Mouse (Mus musculus): ENCODE data around the gene Col6a6.

Gene Col6a6

DNA sequence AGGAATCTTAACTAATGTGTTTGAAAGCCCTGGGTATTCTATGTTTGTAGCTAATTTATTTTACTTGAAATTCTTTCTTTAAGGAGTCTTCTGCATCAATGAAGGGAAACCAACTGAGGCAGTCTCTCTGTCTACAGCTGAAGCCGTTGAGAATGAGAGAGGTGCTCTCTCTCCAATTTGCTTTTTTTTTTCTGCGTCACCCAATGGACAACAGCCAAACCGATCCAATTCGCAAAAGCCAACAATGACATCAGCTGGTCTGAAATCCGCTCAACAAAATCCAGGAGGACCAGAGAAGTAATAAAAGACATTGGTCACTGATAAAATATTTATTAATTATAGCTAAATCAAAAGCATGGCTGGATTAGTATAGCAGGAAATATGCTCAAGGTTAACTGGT lies 26.5 kb downstream of the Col6a6 start:
- no peak for DNase-seq (ENCODE audit: low read depth, low spot score)

DNA sequence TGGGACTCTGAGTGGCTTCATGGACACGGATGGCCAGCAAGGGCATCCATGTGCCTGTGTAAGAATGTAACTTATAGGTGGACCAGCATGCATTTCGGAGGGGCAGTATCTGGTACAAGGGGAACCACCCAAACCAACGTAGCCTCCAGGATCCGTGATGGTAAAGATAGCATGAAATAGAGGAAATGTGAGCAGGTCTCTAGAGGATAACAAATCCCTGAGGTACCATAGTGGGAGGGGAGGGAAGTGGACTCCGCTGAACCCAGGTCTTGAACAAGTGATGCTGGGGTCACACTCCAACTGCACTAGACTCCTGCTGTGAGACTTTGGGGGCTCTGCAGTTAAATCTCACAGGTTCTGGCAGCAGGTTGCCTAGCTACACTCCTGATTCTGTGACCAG lies 27.7 kb downstream of the Col6a6 start:
- no peak for DNase-seq (ENCODE audit: low read depth, low spot score)

- DNase-seq (ENCODE audit: low read depth, low spot score) = peak; percentile 14
Observed at GRCm38 (mm10) chr9:105796137-105796536, 31.8 kb downstream of the Col6a6 start.

DNA sequence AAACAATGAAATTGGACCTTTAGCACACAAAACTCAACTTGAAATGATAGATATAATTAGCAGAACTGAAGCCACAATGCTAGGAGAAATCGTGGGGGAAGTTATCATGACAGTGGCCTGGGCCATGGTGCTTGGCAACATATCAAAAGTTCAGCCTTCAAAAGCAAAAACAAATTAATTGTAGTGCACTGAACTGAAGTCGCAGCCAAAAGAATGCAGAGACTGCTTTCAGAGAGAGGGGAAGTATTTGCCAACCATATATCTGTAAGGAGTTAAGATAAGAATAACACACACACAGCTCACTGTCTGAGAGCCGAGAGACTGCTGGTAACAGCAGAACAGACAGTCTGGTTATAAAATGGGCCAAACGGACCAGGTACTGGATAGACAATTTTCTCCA lies 33.0 kb downstream of the Col6a6 start:
- no peak for DNase-seq (ENCODE audit: low read depth, low spot score)

GRCm38 (mm10) chr9:105791810-105792209 lies 36.1 kb downstream of the Col6a6 start:
- no peak for DNase-seq (ENCODE audit: low read depth, low spot score)

DNA sequence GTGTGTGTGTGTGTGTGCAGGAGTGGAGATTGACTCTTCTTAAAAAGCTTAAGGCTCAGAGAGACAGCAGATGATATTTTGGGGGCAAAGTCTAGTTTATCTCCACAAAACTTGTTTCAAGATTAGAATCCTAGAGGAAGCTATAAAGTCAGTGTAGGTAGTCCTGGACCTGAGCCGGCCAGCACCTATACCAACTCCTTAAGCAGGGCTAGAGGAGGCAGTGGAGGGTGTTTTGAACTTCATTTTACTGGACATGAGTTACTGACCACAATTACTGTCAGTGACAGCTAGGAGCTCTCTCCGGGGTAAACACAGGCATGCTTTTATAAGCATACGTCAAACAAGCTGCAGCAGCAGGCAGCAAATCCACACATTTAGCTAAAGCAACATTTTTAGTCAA lies 39.8 kb downstream of the Col6a6 start:
- no peak for DNase-seq (ENCODE audit: low read depth, low spot score)

DNA sequence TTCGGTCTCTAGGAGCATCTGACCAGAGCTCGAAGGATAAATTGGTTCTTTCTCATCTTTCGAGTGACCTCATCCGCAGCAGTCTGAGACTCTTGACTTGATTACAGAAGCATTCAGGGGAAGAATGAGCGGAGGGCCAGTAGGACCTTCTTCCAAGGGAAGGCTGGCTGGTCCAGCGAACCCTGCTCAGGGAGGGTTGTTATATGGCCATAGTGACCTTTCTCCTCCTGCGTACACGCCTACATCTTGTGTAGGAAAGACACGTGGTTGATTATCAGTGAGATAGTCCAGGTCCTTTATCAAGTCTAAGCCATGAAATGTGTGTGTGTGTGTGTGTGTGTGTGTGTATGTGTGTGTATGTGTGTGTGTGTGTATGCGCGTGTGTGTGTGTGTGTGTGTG lies 40.2 kb downstream of the Col6a6 start:
- no peak for DNase-seq (ENCODE audit: low read depth, low spot score)

DNA sequence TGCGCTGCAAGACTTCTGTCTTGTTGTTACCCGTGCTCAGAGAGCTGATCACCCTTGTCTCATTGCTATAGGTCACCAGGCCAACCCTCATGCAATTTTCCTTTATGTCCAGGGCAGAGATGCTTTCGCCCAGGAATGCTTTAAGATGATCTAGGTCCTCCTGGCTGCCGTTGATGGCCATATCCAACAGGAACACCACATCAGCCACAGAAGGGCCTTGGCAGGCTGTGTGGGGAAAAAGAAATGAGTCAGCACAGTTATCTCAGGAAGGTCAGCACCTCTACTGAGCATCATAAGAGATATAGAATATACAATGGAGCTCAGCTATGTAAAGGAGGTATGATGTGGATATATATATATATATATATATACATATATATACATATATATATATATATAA lies 43.9 kb downstream of the Col6a6 start:
- DNase-seq (ENCODE audit: low read depth, low spot score) = no peak

GRCm38 (mm10) chr9:105780696-105781095 lies 47.3 kb downstream of the Col6a6 start:
- no peak for DNase-seq (ENCODE audit: low read depth, low spot score)

DNA sequence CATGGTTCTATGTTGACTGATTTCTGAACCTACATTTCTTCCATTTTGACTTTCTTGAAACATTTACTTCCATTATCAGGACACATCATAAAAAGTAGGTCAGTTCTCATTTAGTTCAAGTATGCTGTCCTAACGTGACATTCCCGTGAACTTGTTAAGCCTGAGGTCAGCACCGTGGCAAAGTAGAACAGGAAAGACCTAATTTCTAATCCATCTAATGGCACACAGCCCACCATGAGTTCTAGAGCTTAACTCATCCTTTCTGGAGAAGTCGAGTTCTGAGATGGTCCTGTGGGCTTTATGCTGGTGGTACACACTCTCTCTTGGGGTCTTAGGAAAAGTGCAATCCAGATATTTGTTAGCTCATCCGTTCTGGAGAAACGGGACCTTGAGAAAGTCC lies 49.2 kb downstream of the Col6a6 start:
- no peak for DNase-seq (ENCODE audit: low read depth, low spot score)

DNA sequence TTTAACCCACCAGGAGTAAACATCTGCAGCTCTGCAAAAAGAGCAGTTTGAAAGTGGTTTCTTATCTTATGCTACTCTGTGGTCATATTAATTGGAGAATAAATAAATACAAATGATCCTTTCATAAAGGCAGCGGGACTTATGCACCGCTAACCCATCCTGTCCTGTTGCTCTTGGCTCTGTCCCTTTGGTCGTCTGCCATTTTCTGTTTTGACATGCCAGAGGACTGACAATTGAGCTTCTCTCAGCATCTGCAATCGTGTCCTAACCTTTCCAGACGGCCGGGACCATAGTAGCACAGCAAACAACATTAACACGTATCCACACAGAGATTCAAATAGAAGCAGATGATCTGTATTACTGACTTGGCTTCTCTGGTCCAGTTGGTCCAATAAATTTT lies 53.1 kb downstream of the Col6a6 start:
- no peak for DNase-seq (ENCODE audit: low read depth, low spot score)

DNA sequence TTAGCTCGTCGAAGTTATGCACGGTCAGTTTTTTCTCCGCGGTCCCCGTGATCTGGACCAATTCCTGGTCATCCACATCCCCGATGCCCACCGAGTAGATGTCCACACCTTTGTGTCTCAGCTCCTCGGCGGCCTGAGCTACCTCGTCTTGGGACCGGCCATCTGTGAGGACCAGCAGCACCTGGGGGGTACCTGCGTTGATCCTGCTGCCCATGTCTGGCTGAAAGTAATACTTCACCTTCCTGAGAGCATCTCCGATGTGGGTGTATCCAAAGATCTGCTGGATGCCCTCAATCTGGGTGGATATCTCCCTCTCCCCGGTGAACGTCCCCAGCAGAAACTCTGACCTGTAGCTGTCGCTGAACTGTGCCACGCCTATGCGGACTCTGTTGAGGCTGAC lies 53.6 kb downstream of the Col6a6 start:
- DNase-seq (ENCODE audit: low read depth, low spot score) = no peak

- DNase-seq (ENCODE audit: low read depth, low spot score) = no peak
Observed at GRCm38 (mm10) chr9:105771380-105771779, 56.6 kb downstream of the Col6a6 start.

DNA sequence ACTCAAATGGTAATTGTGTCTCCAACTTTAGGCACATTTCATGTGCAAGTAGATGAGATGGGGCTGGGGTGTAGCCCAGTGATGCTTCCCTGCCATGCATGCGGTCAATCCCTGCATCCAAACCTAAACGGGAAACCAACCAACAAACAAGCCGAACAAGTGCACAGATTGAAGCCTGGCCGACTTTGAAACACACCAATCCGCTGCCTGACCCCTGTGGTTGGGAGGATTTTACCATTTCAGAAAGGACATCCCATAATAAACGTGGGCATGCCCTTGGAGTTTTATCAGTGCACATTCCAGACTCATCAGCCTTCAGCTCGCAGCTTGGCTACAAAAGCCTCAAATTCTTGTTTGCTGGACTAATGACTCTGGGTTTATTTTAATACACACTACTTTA lies 57.3 kb downstream of the Col6a6 start:
- DNase-seq (ENCODE audit: low read depth, low spot score) = no peak

GRCm38 (mm10) chr9:105765891-105766290 lies 62.1 kb downstream of the Col6a6 start:
- DNase-seq (ENCODE audit: low read depth, low spot score) = no peak

- no peak for DNase-seq (ENCODE audit: low read depth, low spot score)
Observed at GRCm38 (mm10) chr9:105764681-105765080, 63.3 kb downstream of the Col6a6 start.

DNA sequence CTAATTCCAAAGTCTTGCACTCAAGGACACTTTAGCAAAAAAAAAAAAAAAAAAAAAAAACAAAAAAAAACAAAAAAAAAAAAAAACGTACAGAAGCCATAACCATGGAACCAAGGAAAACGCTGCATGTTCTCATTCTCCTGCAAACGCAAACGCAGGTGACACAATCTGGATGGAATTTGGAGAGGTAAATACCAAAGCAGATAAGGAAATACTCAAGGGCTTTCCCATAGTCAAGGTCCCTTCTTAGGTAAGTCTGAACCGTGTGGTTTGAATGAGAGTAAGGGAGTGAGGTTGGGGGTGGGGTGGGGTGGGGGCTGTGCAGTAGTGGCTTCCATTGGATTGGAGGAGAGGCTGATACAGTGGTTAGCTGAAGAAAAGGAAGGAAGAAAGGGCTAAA lies 63.8 kb downstream of the Col6a6 start:
- no peak for DNase-seq (ENCODE audit: low read depth, low spot score)

DNA sequence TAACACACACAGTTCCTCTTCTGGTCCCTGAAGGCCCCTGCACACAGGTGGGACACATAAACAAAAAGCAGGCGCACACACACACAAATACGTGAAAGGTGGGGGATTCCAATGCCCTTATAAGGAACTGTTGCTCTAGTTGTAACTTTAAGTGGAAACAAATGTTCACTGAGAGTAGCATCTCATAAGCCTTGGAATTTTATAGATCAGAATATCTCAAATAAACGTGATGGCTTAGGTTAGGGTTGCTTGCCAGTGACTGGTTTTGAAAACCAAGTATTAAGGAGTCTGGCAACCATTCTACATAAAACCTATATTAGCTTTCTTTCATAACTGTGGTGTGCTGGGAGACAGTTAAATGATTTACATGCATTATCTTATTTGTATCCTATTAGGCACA lies 64.3 kb downstream of the Col6a6 start:
- DNase-seq (ENCODE audit: low read depth, low spot score) = no peak

DNA sequence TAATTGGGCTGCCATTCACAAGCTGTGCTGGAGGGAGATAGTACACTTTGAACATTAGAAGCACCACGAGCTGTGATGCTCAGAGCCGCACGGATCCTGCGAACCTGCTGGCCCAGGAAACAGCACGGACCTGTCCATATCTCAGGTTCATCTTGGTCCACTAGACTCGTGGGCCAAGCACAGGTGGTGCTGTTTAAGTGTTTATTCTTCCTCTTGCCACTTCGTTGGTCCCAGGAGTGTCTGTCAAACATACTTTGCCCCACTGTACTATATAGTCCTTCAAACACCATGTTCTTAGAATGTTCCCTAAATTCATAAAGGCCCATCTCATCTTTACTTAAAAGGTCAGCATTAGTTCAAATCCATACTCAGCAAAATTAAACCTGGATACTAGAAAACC lies 65.7 kb downstream of the Col6a6 start:
- DNase-seq (ENCODE audit: low read depth, low spot score) = no peak

- no peak for DNase-seq (ENCODE audit: low read depth, low spot score)
Observed at GRCm38 (mm10) chr9:105758861-105759260, 69.1 kb downstream of the Col6a6 start.

DNA sequence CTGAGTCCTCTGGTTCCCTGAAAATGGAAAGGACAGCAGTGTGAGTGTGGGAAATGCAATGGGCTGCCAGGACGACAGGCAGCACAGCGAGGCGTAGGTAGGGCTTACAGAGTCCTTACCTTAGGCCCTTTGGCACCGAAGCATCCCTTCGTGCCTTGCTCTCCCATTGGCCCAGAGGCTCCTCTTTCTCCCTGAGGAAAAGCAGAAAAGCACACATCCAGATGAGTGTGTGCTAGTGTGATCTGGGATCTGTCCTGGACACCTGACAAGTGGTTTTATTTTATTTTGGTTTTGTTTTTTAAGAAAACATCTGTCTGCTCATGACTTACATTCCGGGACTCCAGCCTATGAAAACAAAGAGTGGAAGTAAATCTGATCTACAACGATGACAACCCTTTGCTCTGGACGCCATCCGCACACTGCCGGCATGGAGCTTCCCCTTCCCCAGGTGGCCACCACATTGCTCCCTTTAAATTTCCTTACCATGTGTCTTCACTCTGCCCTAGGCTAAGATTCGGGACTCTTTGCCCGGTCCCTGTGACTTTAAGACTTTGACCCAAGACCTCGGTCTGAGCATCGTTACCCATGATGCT lies 69.7 kb downstream of the Col6a6 start:
- no peak for DNase-seq (ENCODE audit: low read depth, low spot score)

- no peak for DNase-seq (ENCODE audit: low read depth, low spot score)
Observed at GRCm38 (mm10) chr9:105754256-105754655, 73.7 kb downstream of the Col6a6 start.

DNA sequence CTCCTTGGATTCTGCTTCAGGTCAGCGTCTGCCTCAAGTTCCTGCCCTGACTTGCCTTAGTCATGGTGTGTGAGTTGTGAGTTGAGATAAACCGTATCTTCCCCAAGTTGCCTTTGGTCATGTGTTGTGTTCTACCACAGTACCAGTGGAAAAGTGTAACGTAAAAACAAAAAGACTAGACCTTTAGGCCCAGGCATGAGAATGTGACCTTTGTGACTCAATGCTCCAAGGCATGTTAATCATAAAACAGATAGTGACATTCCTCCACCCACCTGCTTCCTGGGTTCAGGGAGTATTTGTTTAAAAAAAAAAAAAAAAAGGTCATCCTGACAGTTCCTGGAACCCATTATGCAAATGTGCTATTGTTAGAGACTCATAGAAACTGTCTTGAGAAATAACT lies 82.1 kb downstream of the Col6a6 start:
- no peak for DNase-seq (ENCODE audit: low read depth, low spot score)

DNA sequence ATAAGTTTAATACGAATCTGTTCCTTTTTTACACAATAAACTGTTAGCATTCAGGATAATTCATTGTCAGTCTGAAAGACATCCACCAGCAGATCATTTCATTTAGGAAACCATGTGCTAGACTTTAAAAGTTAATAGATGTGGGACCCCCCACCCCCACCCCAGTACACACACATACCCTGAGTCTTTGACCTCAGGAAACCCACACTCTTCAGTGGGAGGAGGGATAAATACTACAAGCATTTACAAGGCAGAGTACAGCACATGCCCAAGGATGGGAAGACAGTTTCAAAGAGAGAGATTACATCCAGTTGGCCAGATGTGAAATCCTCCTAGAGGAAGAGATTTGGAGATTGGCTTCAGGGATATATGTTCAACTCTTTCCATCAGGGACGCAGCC lies 87.5 kb downstream of the Col6a6 start:
- no peak for DNase-seq (ENCODE audit: low read depth, low spot score)
